Mouse (Mus musculus): Measurements from ENCODE around the gene Copz2. TPM values are rescaled to one million over a fixed set of nuclear protein-coding genes. Genes with fewer than 3 reads are reported as not detected.

The Copz2 gene
- polyA plus RNA-seq, 1 experiment from 2014 or later, result 191 TPM

- Histone ChIP-seq H3K4me3 (replicated peaks) (no peak overlapping the region), H3K27me3 (no peaks in the 10 kb centered on the region), H3K9ac (no peak overlapping the region), H3K9me3 (replicated peaks) (no peaks in the 10 kb centered on the region), H3K27ac (replicated peaks) (no peak overlapping the region), H3K36me3 (peaks cover 76% of the 10 kb centered on the region), H3K4me1 (peaks cover 8% of the 10 kb centered on the region), H3K4me2 (replicated peaks) (no peak overlapping the region)
- no peak for ATAC-seq (ENCODE audit: insufficient number of reproducible peaks, low FRiP score, low TSS enrichment, low read depth)
- 83% methylated on average over 8 of the region's 8 CpGs for WGBS
Observed at GRCm38 (mm10) chr11:96818128-96818710, 31.5 kb upstream of the Copz2 start.

GRCm38 (mm10) chr11:96821956-96822355, 27.7 kb upstream of the Copz2 start:
- WGBS, result 92% methylated on average over 10 of the region's 10 CpGs

GRCm38 (mm10) chr11:96822675-96823470, 26.8 kb upstream of the Copz2 start:
- Histone ChIP-seq H3K9me3 (replicated peaks) (no peaks in the 10 kb centered on the region), H3K27ac (replicated peaks) (peak overlapping the region; percentile 83; the same call in 1 of the 2 replicates), H3K27me3 (no peaks in the 10 kb centered on the region), H3K4me3 (replicated peaks) (peak overlapping the region; percentile 50), H3K36me3 (peaks cover 62% of the 10 kb centered on the region), H3K9ac (no peak overlapping the region), H3K4me2 (replicated peaks) (peak overlapping the region; percentile 87), H3K4me1 (peaks cover 52% of the 10 kb centered on the region)
- WGBS, result 37% methylated on average over 4 of the region's 4 CpGs
- ATAC-seq (ENCODE audit: insufficient number of reproducible peaks, low FRiP score, low TSS enrichment, low read depth), result no peak

More at GRCm38 (mm10) chr11:96821956-96822355, 27.7 kb upstream of the Copz2 start:
- H3K4me2 ChIP-seq (replicated peaks), result no peak overlapping the region
- no peak overlapping the region for H3K4me3 ChIP-seq (replicated peaks)
- peaks cover 67% of the 10 kb centered on the region for H3K36me3 ChIP-seq
- no peaks in the 10 kb centered on the region for H3K27me3 ChIP-seq
- no peak overlapping the region for H3K27ac ChIP-seq (replicated peaks)
- no peaks in the 10 kb centered on the region for H3K9me3 ChIP-seq (replicated peaks)
- H3K4me1 ChIP-seq, result peaks cover 43% of the 10 kb centered on the region
- no peak overlapping the region for H3K9ac ChIP-seq
- ATAC-seq (ENCODE audit: insufficient number of reproducible peaks, low FRiP score, low TSS enrichment, low read depth), result no peak

DNA sequence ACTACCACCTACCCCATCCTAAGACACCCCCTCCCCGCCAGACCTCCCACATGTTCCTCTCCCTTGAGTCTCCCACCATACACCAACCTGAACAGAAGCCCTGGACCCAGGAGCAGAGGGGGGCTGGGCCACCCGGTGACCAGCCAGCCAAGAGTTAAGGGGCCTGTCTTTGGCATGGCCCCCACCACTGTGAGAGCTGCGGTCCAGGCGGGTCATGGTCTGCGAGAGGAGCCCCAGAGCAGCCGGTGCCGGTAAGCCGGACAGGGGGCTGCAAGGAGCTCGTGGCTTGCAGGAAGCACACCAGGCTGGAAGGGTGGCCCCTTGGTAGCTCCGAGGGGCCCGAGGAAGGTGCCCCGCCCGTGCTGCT, 26.2 kb upstream of the Copz2 start:
- 6% methylated on average over 13 of the region's 13 CpGs for WGBS
- Histone ChIP-seq H3K9ac (peak overlapping the region; percentile 31), H3K4me2 (replicated peaks) (peak overlapping the region; percentile 87), H3K9me3 (replicated peaks) (no peaks in the 10 kb centered on the region), H3K27ac (replicated peaks) (peak overlapping the region; percentile 83), H3K27me3 (no peaks in the 10 kb centered on the region), H3K4me3 (replicated peaks) (peak overlapping the region; percentile 50), H3K4me1 (peaks cover 57% of the 10 kb centered on the region), H3K36me3 (peaks cover 56% of the 10 kb centered on the region)
- peak; percentile 17; the same call in 1 of the 2 replicates for ATAC-seq (ENCODE audit: insufficient number of reproducible peaks, low FRiP score, low TSS enrichment, low read depth)

GRCm38 (mm10) chr11:96823880-96824782, 25.5 kb upstream of the Copz2 start:
- Histone ChIP-seq H3K9ac (peak overlapping the region; percentile 31), H3K9me3 (replicated peaks) (no peaks in the 10 kb centered on the region), H3K4me3 (replicated peaks) (peak overlapping the region; percentile 50), H3K27me3 (no peaks in the 10 kb centered on the region), H3K4me2 (replicated peaks) (peak overlapping the region; percentile 87), H3K4me1 (peaks cover 62% of the 10 kb centered on the region), H3K36me3 (peaks cover 49% of the 10 kb centered on the region), H3K27ac (replicated peaks) (peak overlapping the region; percentile 83)
- peak; percentile 85 for ATAC-seq (ENCODE audit: insufficient number of reproducible peaks, low FRiP score, low TSS enrichment, low read depth)
- WGBS, result 1% methylated on average over 26 of the region's 26 CpGs

- Histone ChIP-seq H3K4me1 (peaks cover 63% of the 10 kb centered on the region), H3K9me3 (replicated peaks) (no peaks in the 10 kb centered on the region), H3K36me3 (peaks cover 41% of the 10 kb centered on the region), H3K4me3 (replicated peaks) (peak overlapping the region; percentile 50), H3K9ac (no peak overlapping the region; the same call in 1 of the 2 replicates), H3K27me3 (no peaks in the 10 kb centered on the region), H3K27ac (replicated peaks) (peak overlapping the region; percentile 83), H3K4me2 (replicated peaks) (peak overlapping the region; percentile 87)
- ATAC-seq (ENCODE audit: insufficient number of reproducible peaks, low FRiP score, low TSS enrichment, low read depth), result no peak
- 37% methylated on average over 7 of the region's 7 CpGs for WGBS
Observed at GRCm38 (mm10) chr11:96824783-96825495, 24.7 kb upstream of the Copz2 start.

- ATAC-seq (ENCODE audit: insufficient number of reproducible peaks, low FRiP score, low TSS enrichment, low read depth), result no peak
- H3K9me3 ChIP-seq (replicated peaks), result no peaks in the 10 kb centered on the region
- H3K4me3 ChIP-seq (replicated peaks), result peak overlapping the region; percentile 18
- peaks cover 67% of the 10 kb centered on the region for H3K4me1 ChIP-seq
- H3K27me3 ChIP-seq, result no peaks in the 10 kb centered on the region
- H3K9ac ChIP-seq, result no peak overlapping the region
- peak overlapping the region; percentile 45 for H3K27ac ChIP-seq (replicated peaks)
- peak overlapping the region; percentile 87 for H3K4me2 ChIP-seq (replicated peaks)
- H3K36me3 ChIP-seq, result peaks cover 26% of the 10 kb centered on the region
- 78% methylated on average over 2 of the region's 2 CpGs for WGBS
Observed at GRCm38 (mm10) chr11:96826481-96826880, 23.2 kb upstream of the Copz2 start.

- peaks cover 67% of the 10 kb centered on the region for H3K4me1 ChIP-seq
- 77% methylated on average over 12 of the region's 12 CpGs for WGBS
- H3K4me2 ChIP-seq (replicated peaks), result peak overlapping the region; percentile 87
- peaks cover 19% of the 10 kb centered on the region for H3K36me3 ChIP-seq
- H3K27me3 ChIP-seq, result no peaks in the 10 kb centered on the region
- H3K9me3 ChIP-seq (replicated peaks), result no peaks in the 10 kb centered on the region
- no peak for ATAC-seq (ENCODE audit: insufficient number of reproducible peaks, low FRiP score, low TSS enrichment, low read depth)
- peak overlapping the region; percentile 45; the same call in 1 of the 2 replicates for H3K27ac ChIP-seq (replicated peaks)
- H3K9ac ChIP-seq, result no peak overlapping the region
- peak overlapping the region; percentile 18 for H3K4me3 ChIP-seq (replicated peaks)
Observed at GRCm38 (mm10) chr11:96827062-96827581, 22.5 kb upstream of the Copz2 start.

DNA sequence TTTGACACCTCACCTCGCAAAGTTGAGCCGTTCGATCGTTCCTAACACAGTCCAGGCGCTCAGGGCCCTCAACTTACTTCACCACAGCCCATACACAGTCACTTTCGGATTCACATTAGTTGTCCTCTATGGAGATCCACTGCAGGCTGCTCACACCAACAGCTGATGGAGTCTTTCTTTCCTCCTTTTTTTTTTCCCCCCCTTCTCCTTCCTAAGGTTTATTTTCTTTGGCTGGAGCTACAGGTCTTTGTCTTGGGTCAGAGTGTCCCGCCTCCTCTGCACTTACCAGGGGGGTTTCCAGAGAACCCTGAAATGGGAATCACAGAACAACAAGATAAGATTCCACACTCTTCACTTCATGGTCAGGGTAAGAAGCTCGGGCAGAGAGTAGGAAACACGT, 21.8 kb upstream of the Copz2 start:
- no peak overlapping the region; the same call in 1 of the 2 replicates for H3K9ac ChIP-seq
- peak overlapping the region; percentile 9; the same call in 1 of the 2 replicates for H3K4me3 ChIP-seq (replicated peaks)
- no peak for ATAC-seq (ENCODE audit: insufficient number of reproducible peaks, low FRiP score, low TSS enrichment, low read depth)
- peaks cover 15% of the 10 kb centered on the region for H3K36me3 ChIP-seq
- no peaks in the 10 kb centered on the region for H3K27me3 ChIP-seq
- H3K27ac ChIP-seq (replicated peaks), result peak overlapping the region; percentile 34
- WGBS, result 73% methylated on average over 9 of the region's 9 CpGs
- peaks cover 62% of the 10 kb centered on the region for H3K4me1 ChIP-seq
- H3K9me3 ChIP-seq (replicated peaks), result no peaks in the 10 kb centered on the region
- peak overlapping the region; percentile 87 for H3K4me2 ChIP-seq (replicated peaks)

- H3K27ac ChIP-seq (replicated peaks), result peak overlapping the region; percentile 99
- H3K9ac ChIP-seq, result peak overlapping the region; percentile 89
- H3K9me3 ChIP-seq (replicated peaks), result no peaks in the 10 kb centered on the region
- H3K4me1 ChIP-seq, result peaks cover 53% of the 10 kb centered on the region
- H3K36me3 ChIP-seq, result peaks cover 15% of the 10 kb centered on the region
- 11% methylated on average over 10 of the region's 10 CpGs for WGBS
- H3K27me3 ChIP-seq, result no peaks in the 10 kb centered on the region
- no peak for ATAC-seq (ENCODE audit: insufficient number of reproducible peaks, low FRiP score, low TSS enrichment, low read depth)
- peak overlapping the region; percentile 98 for H3K4me3 ChIP-seq (replicated peaks)
- peak overlapping the region; percentile 61 for H3K4me2 ChIP-seq (replicated peaks)
Observed at GRCm38 (mm10) chr11:96828881-96829280, 20.8 kb upstream of the Copz2 start.

All from embryonic facial prominence, embryonic 15.5 days (tissue).